Mouse (Mus musculus): Measurements from ENCODE around the gene Ankrd33b. TPM values are rescaled to one million over a fixed set of nuclear protein-coding genes. Genes with fewer than 3 reads are reported as not detected.

Ankrd33b gene
- polyA plus RNA-seq, 1 experiment from 2014 or later = 0.75 TPM

GRCm38 (mm10) chr15:31337983-31338382, 29.5 kb downstream of the Ankrd33b start:
- Histone ChIP-seq H3K36me3 (ENCODE audit: control insufficient read depth, insufficient read depth, low read length) (no peaks in the 10 kb centered on the region), H3K9ac (replicated peaks; ENCODE audit: low read depth, low read length) (no peak overlapping the region), H3K4me3 (ENCODE audit: low read depth, low read length) (no peak overlapping the region), H3K27me3 (ENCODE audit: control insufficient read depth, insufficient read depth, low read length) (no peaks in the 10 kb centered on the region), H3K4me2 (ENCODE audit: low read depth, low read length) (no peak overlapping the region), H3K9me3 (ENCODE audit: control insufficient read depth, low read length) (no peaks in the 10 kb centered on the region), H3K27ac (ENCODE audit: low read depth, low read length) (no peak overlapping the region), H3K4me1 (ENCODE audit: control insufficient read depth, insufficient read depth, low read length) (no peaks in the 10 kb centered on the region)
- 87% methylated on average over 6 of the region's 6 CpGs for WGBS
- no peak for ATAC-seq (ENCODE audit: low read depth)

- ATAC-seq (ENCODE audit: low read depth) = no peak
- no peak overlapping the region for H3K4me2 ChIP-seq (ENCODE audit: low read depth, low read length)
- no peak overlapping the region for H3K27ac ChIP-seq (ENCODE audit: low read depth, low read length)
- H3K27me3 ChIP-seq (ENCODE audit: control insufficient read depth, insufficient read depth, low read length) = no peaks in the 10 kb centered on the region
- H3K9me3 ChIP-seq (ENCODE audit: control insufficient read depth, low read length) = no peaks in the 10 kb centered on the region
- no peak overlapping the region for H3K4me3 ChIP-seq (ENCODE audit: low read depth, low read length)
- 75% methylated on average over 14 of the region's 14 CpGs for WGBS
- H3K9ac ChIP-seq (replicated peaks; ENCODE audit: low read depth, low read length) = no peak overlapping the region
- no peaks in the 10 kb centered on the region for H3K4me1 ChIP-seq (ENCODE audit: control insufficient read depth, insufficient read depth, low read length)
- no peaks in the 10 kb centered on the region for H3K36me3 ChIP-seq (ENCODE audit: control insufficient read depth, insufficient read depth, low read length)
These were observed 30.3 kb downstream of the Ankrd33b start for GRCm38 (mm10) chr15:31337192-31337741.

GRCm38 (mm10) chr15:31336685-31337084, 30.8 kb downstream of the Ankrd33b start:
- Histone ChIP-seq H3K27me3 (ENCODE audit: control insufficient read depth, insufficient read depth, low read length) (no peaks in the 10 kb centered on the region), H3K9ac (replicated peaks; ENCODE audit: low read depth, low read length) (no peak overlapping the region)
- WGBS = 56% methylated on average over 4 of the region's 4 CpGs

GRCm38 (mm10) chr15:31334829-31335228, 32.7 kb downstream of the Ankrd33b start:
- Histone ChIP-seq H3K36me3 (ENCODE audit: control insufficient read depth, insufficient read depth, low read length) (no peaks in the 10 kb centered on the region), H3K27ac (ENCODE audit: low read depth, low read length) (no peak overlapping the region), H3K4me1 (ENCODE audit: control insufficient read depth, insufficient read depth, low read length) (no peaks in the 10 kb centered on the region), H3K9me3 (ENCODE audit: control insufficient read depth, low read length) (no peaks in the 10 kb centered on the region), H3K4me3 (ENCODE audit: low read depth, low read length) (no peak overlapping the region), H3K9ac (replicated peaks; ENCODE audit: low read depth, low read length) (no peak overlapping the region), H3K4me2 (ENCODE audit: low read depth, low read length) (no peak overlapping the region), H3K27me3 (ENCODE audit: control insufficient read depth, insufficient read depth, low read length) (no peaks in the 10 kb centered on the region)
- 97% methylated on average over 5 of the region's 5 CpGs for WGBS
- no peak for ATAC-seq (ENCODE audit: low read depth)

More at GRCm38 (mm10) chr15:31336685-31337084, 30.8 kb downstream of the Ankrd33b start:
- Histone ChIP-seq H3K27ac (ENCODE audit: low read depth, low read length) (no peak overlapping the region), H3K4me3 (ENCODE audit: low read depth, low read length) (no peak overlapping the region), H3K4me1 (ENCODE audit: control insufficient read depth, insufficient read depth, low read length) (no peaks in the 10 kb centered on the region), H3K4me2 (ENCODE audit: low read depth, low read length) (no peak overlapping the region), H3K9me3 (ENCODE audit: control insufficient read depth, low read length) (no peaks in the 10 kb centered on the region), H3K36me3 (ENCODE audit: control insufficient read depth, insufficient read depth, low read length) (no peaks in the 10 kb centered on the region)
- peak; percentile 38; the same call in 1 of the 2 replicates for ATAC-seq (ENCODE audit: low read depth)

- Histone ChIP-seq H3K4me2 (ENCODE audit: low read depth, low read length) (no peak overlapping the region), H3K9ac (replicated peaks; ENCODE audit: low read depth, low read length) (no peak overlapping the region), H3K4me3 (ENCODE audit: low read depth, low read length) (no peak overlapping the region), H3K9me3 (ENCODE audit: control insufficient read depth, low read length) (no peaks in the 10 kb centered on the region), H3K36me3 (ENCODE audit: control insufficient read depth, insufficient read depth, low read length) (no peaks in the 10 kb centered on the region), H3K27me3 (ENCODE audit: control insufficient read depth, insufficient read depth, low read length) (no peaks in the 10 kb centered on the region), H3K27ac (ENCODE audit: low read depth, low read length) (no peak overlapping the region), H3K4me1 (ENCODE audit: control insufficient read depth, insufficient read depth, low read length) (no peaks in the 10 kb centered on the region)
- no peak for ATAC-seq (ENCODE audit: low read depth)
- 88% methylated on average over 7 of the region's 7 CpGs for WGBS
These were observed 34.9 kb downstream of the Ankrd33b start for GRCm38 (mm10) chr15:31332541-31333163.

GRCm38 (mm10) chr15:31331742-31332141, 35.8 kb downstream of the Ankrd33b start:
- Histone ChIP-seq H3K9ac (replicated peaks; ENCODE audit: low read depth, low read length) (no peak overlapping the region), H3K27ac (ENCODE audit: low read depth, low read length) (no peak overlapping the region), H3K9me3 (ENCODE audit: control insufficient read depth, low read length) (no peaks in the 10 kb centered on the region), H3K4me3 (ENCODE audit: low read depth, low read length) (no peak overlapping the region), H3K27me3 (ENCODE audit: control insufficient read depth, insufficient read depth, low read length) (no peaks in the 10 kb centered on the region), H3K36me3 (ENCODE audit: control insufficient read depth, insufficient read depth, low read length) (no peaks in the 10 kb centered on the region), H3K4me2 (ENCODE audit: low read depth, low read length) (no peak overlapping the region), H3K4me1 (ENCODE audit: control insufficient read depth, insufficient read depth, low read length) (no peaks in the 10 kb centered on the region)
- WGBS = 79% methylated on average over 4 of the region's 4 CpGs
- no peak for ATAC-seq (ENCODE audit: low read depth)

GRCm38 (mm10) chr15:31328082-31328614, 39.4 kb downstream of the Ankrd33b start:
- Histone ChIP-seq H3K9me3 (ENCODE audit: control insufficient read depth, low read length) (no peaks in the 10 kb centered on the region), H3K4me2 (ENCODE audit: low read depth, low read length) (no peak overlapping the region), H3K36me3 (ENCODE audit: control insufficient read depth, insufficient read depth, low read length) (no peaks in the 10 kb centered on the region), H3K4me3 (ENCODE audit: low read depth, low read length) (no peak overlapping the region), H3K9ac (replicated peaks; ENCODE audit: low read depth, low read length) (no peak overlapping the region), H3K27ac (ENCODE audit: low read depth, low read length) (no peak overlapping the region), H3K4me1 (ENCODE audit: control insufficient read depth, insufficient read depth, low read length) (no peaks in the 10 kb centered on the region), H3K27me3 (ENCODE audit: control insufficient read depth, insufficient read depth, low read length) (no peaks in the 10 kb centered on the region)
- 82% methylated on average over 9 of the region's 9 CpGs for WGBS
- ATAC-seq (ENCODE audit: low read depth) = no peak

- WGBS = 95% methylated on average over 12 of the region's 12 CpGs
- no peaks in the 10 kb centered on the region for H3K9me3 ChIP-seq (ENCODE audit: control insufficient read depth, low read length)
- H3K4me2 ChIP-seq (ENCODE audit: low read depth, low read length) = no peak overlapping the region
- no peaks in the 10 kb centered on the region for H3K27me3 ChIP-seq (ENCODE audit: control insufficient read depth, insufficient read depth, low read length)
- no peak overlapping the region for H3K9ac ChIP-seq (replicated peaks; ENCODE audit: low read depth, low read length)
- no peak overlapping the region for H3K4me3 ChIP-seq (ENCODE audit: low read depth, low read length)
- H3K27ac ChIP-seq (ENCODE audit: low read depth, low read length) = no peak overlapping the region
- no peaks in the 10 kb centered on the region for H3K36me3 ChIP-seq (ENCODE audit: control insufficient read depth, insufficient read depth, low read length)
- H3K4me1 ChIP-seq (ENCODE audit: control insufficient read depth, insufficient read depth, low read length) = no peaks in the 10 kb centered on the region
- no peak for ATAC-seq (ENCODE audit: low read depth)
These were observed 41.7 kb downstream of the Ankrd33b start for GRCm38 (mm10) chr15:31325660-31326354.

GRCm38 (mm10) chr15:31324551-31324950, 43.0 kb downstream of the Ankrd33b start:
- Histone ChIP-seq H3K4me2 (ENCODE audit: low read depth, low read length) (no peak overlapping the region), H3K27ac (ENCODE audit: low read depth, low read length) (no peak overlapping the region), H3K9ac (replicated peaks; ENCODE audit: low read depth, low read length) (no peak overlapping the region), H3K27me3 (ENCODE audit: control insufficient read depth, insufficient read depth, low read length) (no peaks in the 10 kb centered on the region), H3K36me3 (ENCODE audit: control insufficient read depth, insufficient read depth, low read length) (no peaks in the 10 kb centered on the region), H3K9me3 (ENCODE audit: control insufficient read depth, low read length) (no peaks in the 10 kb centered on the region), H3K4me1 (ENCODE audit: control insufficient read depth, insufficient read depth, low read length) (no peaks in the 10 kb centered on the region), H3K4me3 (ENCODE audit: low read depth, low read length) (no peak overlapping the region)
- ATAC-seq (ENCODE audit: low read depth) = no peak
- WGBS = 81% methylated on average over 13 of the region's 13 CpGs
